8 mouse cellular contexts compared by ENCODE assay signal in genomic region chr1:90914948-90915569, GRCm38 (mm10). TPM values are rescaled to one million over a fixed set of nuclear protein-coding genes. Genes with fewer than 3 reads are reported as not detected.
A peak's percentile ranks its signal among the peaks of the same experiment; 100 is the strongest.
DNase-seq lines count a peak whose midpoint lies in the region; ATAC-seq and TF ChIP-seq lines count a peak whose summit lies in the region.

Mlph (plus strand) TSS chr1:90915085.

- 13% methylated on average over 18 of the region's 18 CpGs for WGBS in heart, adult 2 months
- 8% methylated on average over 18 of the region's 18 CpGs for WGBS in lung, embryonic 14.5 days
- WGBS in small intestine, adult 2 months, result 4% methylated on average over 18 of the region's 18 CpGs

- no peaks in the 10 kb centered on the region for H3K79me2 ChIP-seq in C2C12 (ENCODE audit: control insufficient read depth, insufficient read depth)
- H3K79me2 ChIP-seq in heart, adult 2 months (replicated peaks; ENCODE audit: control insufficient read depth, insufficient read depth, low read length), result no peaks in the 10 kb centered on the region

- H3K27me3 ChIP-seq in C2C12 (ENCODE audit: control insufficient read depth, insufficient read depth, insufficient read length), result no peaks in the 10 kb centered on the region
- peaks cover 2% of the 10 kb centered on the region; the same call in 1 of the 2 replicates for H3K27me3 ChIP-seq in heart, adult 2 months (ENCODE audit: control insufficient read depth, insufficient read depth, low read length)
- H3K27me3 ChIP-seq in lung, embryonic 14.5 days (ENCODE audit: insufficient read depth, low read length), result peaks cover 3% of the 10 kb centered on the region; the same call in 1 of the 2 replicates
- H3K27me3 ChIP-seq in small intestine, adult 2 months (ENCODE audit: control insufficient read depth, insufficient read depth, low read length), result no peaks in the 10 kb centered on the region

- H3K4me2 ChIP-seq in lung, embryonic 14.5 days, result peak within 1 kb of the TSS; percentile 52

- no peak for TF ChIP-seq POLR2A in heart, adult 2 months (IDR thresholded peaks at IDR 0.05; ENCODE audit: insufficient read depth, low read depth, low read length)
- no peak; the same call in 1 of the 2 replicates for TF ChIP-seq POLR2A in small intestine, adult 2 months (IDR thresholded peaks at IDR 0.05; ENCODE audit: low read depth, low read length)

- ATAC-seq in lung, embryonic 14.5 days (ENCODE audit: insufficient read depth), result peak; percentile 20; the same call in 1 of the 2 replicates

- H3K9me3 ChIP-seq in lung, embryonic 14.5 days (ENCODE audit: low read depth, low read length), result peaks cover 9% of the 10 kb centered on the region; the same call in 1 of the 2 replicates

- no peak within 1 kb of the TSS for H3ac ChIP-seq in C2C12 (ENCODE audit: control insufficient read depth, insufficient read length, low read depth)

- H3K9ac ChIP-seq in heart, adult 2 months (ENCODE audit: low read depth, low read length), result peak within 1 kb of the TSS; percentile 62
- peak within 1 kb of the TSS; percentile 2; the same call in 1 of the 2 replicates for H3K9ac ChIP-seq in lung, embryonic 14.5 days

- intact Hi-C loops in heart, adult 2 months (cut with DNase I), result no loop called here

- H3K4me3 ChIP-seq in C2C12 (ENCODE audit: insufficient read depth, poor library complexity, severe bottlenecking), result no peak within 1 kb of the TSS
- H3K4me3 ChIP-seq in heart, adult 2 months, result 0 out of 2 replicates have a peak within 1 kb of the TSS, but pooled peaks have one; percentile 4
- peak within 1 kb of the TSS; percentile 11 for H3K4me3 ChIP-seq in lung, embryonic 14.5 days (ENCODE audit: low read depth, low read length)
- peak within 1 kb of the TSS; percentile 85 for H3K4me3 ChIP-seq in small intestine, adult 2 months (ENCODE audit: low read depth, low read length)

- peaks cover 3% of the 10 kb centered on the region for H3K4me1 ChIP-seq in heart, adult 2 months (ENCODE audit: control insufficient read depth, insufficient read depth, low read length)
- peaks cover 7% of the 10 kb centered on the region; the same call in 1 of the 2 replicates for H3K4me1 ChIP-seq in lung, embryonic 14.5 days (ENCODE audit: insufficient read depth)
- peaks cover 35% of the 10 kb centered on the region for H3K4me1 ChIP-seq in small intestine, adult 2 months (ENCODE audit: control insufficient read depth, insufficient read depth, insufficient read length, low read length)

- no peak for TF ChIP-seq CTCF in C2C12 (IDR thresholded peaks at IDR 0.05; ENCODE audit: control insufficient read depth, insufficient read depth, insufficient read length)
- no peak for TF ChIP-seq CTCF in heart, adult 2 months (IDR thresholded peaks at IDR 0.05)
- TF ChIP-seq CTCF in lung, embryonic 14.5 days (IDR thresholded peaks at IDR 0.05; ENCODE audit: low read depth), result no peak
- no peak for TF ChIP-seq CTCF in small intestine, adult 2 months (IDR thresholded peaks at IDR 0.05; ENCODE audit: extremely low read depth, insufficient read length, insufficient replicate concordance, low read depth, low read length)

- DNase-seq in adipocyte (ENCODE audit: low spot score), result peak; percentile 86
- DNase-seq in heart, adult 2 months, result peak; percentile 51 to 55
- DNase-seq in kidney, adult 18-20 months, result peak; percentile 68
- peak; percentile 81 for DNase-seq in lung, embryonic 14.5 days
- DNase-seq in spleen, postnatal 36 days (ENCODE audit: low spot score in 2 of 2), result no peak
- no peak for DNase-seq in cerebellum, adult 11-12 months

- H3K79me3 ChIP-seq in C2C12 (ENCODE audit: low read depth), result no peaks in the 10 kb centered on the region

- no peak within 1 kb of the TSS for H3K27ac ChIP-seq in heart, adult 2 months
- H3K27ac ChIP-seq in lung, embryonic 14.5 days (ENCODE audit: low read depth), result no peak within 1 kb of the TSS
- peak within 1 kb of the TSS; percentile 75 for H3K27ac ChIP-seq in small intestine, adult 2 months (ENCODE audit: insufficient read depth, low read depth, low read length)

- H3K36me3 ChIP-seq in C2C12 (ENCODE audit: control insufficient read depth, insufficient read depth), result no peaks in the 10 kb centered on the region
- no peaks in the 10 kb centered on the region for H3K36me3 ChIP-seq in heart, adult 2 months (ENCODE audit: control insufficient read depth, insufficient read depth, low read length)
- H3K36me3 ChIP-seq in lung, embryonic 14.5 days (ENCODE audit: insufficient read depth), result no peaks in the 10 kb centered on the region
- 0 out of 2 replicates have a peak, but pooled peaks cover under 1% of the 10 kb centered on the region for H3K36me3 ChIP-seq in small intestine, adult 2 months (ENCODE audit: control insufficient read depth, insufficient read depth, low read length)

- TF ChIP-seq EP300 in heart, adult 2 months (IDR thresholded peaks at IDR 0.05; ENCODE audit: insufficient read depth, low read depth, low read length), result no peak

TF ChIP-seq in C2C12, 6 proteins besides CTCF, POLR2A, EP300 and RAD21:
- TF ChIP-seq FOSL1 (IDR thresholded peaks at IDR 0.05; ENCODE audit: insufficient read depth, low read length, poor library complexity, severe bottlenecking), result no peak
- no peak for TF ChIP-seq CEBPB (IDR thresholded peaks at IDR 0.05; ENCODE audit: low read depth)
- TF ChIP-seq USF1 (IDR thresholded peaks at IDR 0.05; ENCODE audit: low read depth), result peak; percentile 31

RNA-seq across cellular contexts. Expression of gene Mlph, which starts in this region (rescaled TPM):
- 0.07 TPM for polyA plus RNA-seq in C2C12 (2012; fragmentation: generic; extraction: Trizol)
- 1 to 10 TPM in 1 of 2 experiments, under 1 TPM in 1; 0.73 to 1.1 TPM for total RNA-seq in heart, adult 2 months (2021)
- 0.44 and 0.72 TPM in 2 replicates for polyA plus RNA-seq in heart, adult 2 months (2012; rRNA removed)
- polyA plus RNA-seq in lung, embryonic 14.5 days (2014; fragmentation: Nextera tagmentation; extraction: Ambion mirVana), result 0.39 and 0.42 TPM in 2 replicates
- 17.6 and 25.8 TPM in 2 replicates for polyA plus RNA-seq in small intestine, adult 2 months (2012; rRNA removed)

Comparison
In these comparisons a context has a peak if more than half of its experiments do, and no peak if none do; other contexts are left out.
1. RNA of gene Mlph (polyA plus RNA-seq): 17.6 to 25.8 TPM in small intestine, adult 2 months; 0.44 to 0.72 TPM in heart, adult 2 months, 0.39 to 0.42 TPM in lung, embryonic 14.5 days and 0.07 TPM in C2C12 (single experiment); every median in the first group is over 10 times any median in the second.
2. Peak in DNase-seq, ATAC-seq, H3K4me3 ChIP-seq, H3K9ac ChIP-seq and H3K4me2 ChIP-seq in lung, embryonic 14.5 days; RNA of the gene not detected or under 1 TPM.
3. DNase-seq: peak in adipocyte (single experiment), heart, adult 2 months (2 of 2) and kidney, adult 18-20 months (single experiment); none in spleen, postnatal 36 days (0 of 2) and cerebellum, adult 11-12 months (single experiment).